Mouse (Mus musculus): ENCODE measurements around the gene Isca2.

Gene Isca2

DNA sequence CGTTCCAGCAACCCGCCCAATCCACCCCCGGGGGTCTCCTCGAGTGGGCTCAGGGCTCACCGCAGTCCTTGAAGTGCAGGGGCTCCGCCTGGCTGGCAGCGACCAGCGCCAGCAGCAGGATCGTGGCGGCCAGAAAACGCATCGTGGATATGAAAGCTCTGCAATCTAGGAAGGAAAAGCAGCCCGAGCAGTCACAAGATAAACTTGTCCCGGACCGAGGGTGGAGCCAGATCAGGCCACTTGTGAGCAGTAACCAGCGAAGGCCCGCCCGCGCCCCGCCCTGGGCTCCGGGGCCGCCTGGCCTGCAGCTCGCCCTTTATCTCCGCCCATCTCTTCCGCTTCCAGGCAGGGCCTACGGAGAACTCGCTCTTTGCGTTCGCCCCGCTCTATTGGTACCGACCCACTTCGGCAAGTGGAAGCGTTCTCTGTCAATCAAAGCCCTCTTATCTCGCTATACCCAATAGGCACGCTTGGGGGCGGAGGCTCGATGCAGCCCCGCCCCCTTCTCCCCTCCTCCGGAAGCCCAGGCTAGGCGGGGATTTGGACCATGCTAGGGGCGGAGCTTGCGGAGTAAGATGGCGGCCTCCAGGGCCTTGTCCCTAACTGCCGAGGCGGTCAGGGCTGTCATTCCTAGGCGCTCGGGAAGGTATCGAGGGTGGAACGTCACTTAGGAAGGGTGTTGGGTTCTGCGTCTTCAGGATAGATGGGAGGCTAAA is at the start of gene Isca2, which contains the start of gene Npc2:
Isca2 (plus strand) TSS at position 526 of the 716 bp plus-strand sequence.
Npc2 (minus strand) TSS at position 427 of the 716 bp plus-strand sequence.
- DNase-seq, result peak; percentile 97 to 100

- DNase-seq, result no peak
Observed at GRCm38 (mm10) chr12:84726391-84726790, 46.7 kb upstream of the Isca2 start.

DNA sequence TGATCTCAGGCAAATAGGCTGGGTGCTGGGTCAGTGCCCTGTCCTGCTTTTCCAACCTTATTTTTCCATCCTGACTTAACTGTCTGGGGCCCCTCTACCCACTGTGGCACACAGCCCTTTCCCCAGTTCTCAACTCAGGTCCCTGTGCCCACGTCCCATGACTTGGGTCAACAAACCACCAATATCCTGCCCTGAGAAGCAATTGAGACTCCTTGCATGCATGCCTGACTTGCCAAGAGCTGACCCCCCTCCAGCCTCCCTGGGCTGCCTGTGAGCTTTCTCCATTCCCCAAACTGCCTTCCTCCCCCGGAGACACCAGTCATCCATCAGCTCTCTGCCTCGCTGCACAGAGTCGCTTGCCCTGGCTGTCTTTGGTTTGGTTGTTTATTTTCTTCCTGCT is 46.1 kb upstream of the Isca2 start:
- no peak for DNase-seq

- no peak for DNase-seq
Observed at GRCm38 (mm10) chr12:84727434-84727833, 45.6 kb upstream of the Isca2 start.

- no peak for DNase-seq
Observed at GRCm38 (mm10) chr12:84728421-84728820, 44.6 kb upstream of the Isca2 start.

GRCm38 (mm10) chr12:84733366-84733765 is 39.7 kb upstream of the Isca2 start:
- DNase-seq, result no peak

- DNase-seq, result no peak
Observed at GRCm38 (mm10) chr12:84743496-84743895, 29.6 kb upstream of the Isca2 start.

DNA sequence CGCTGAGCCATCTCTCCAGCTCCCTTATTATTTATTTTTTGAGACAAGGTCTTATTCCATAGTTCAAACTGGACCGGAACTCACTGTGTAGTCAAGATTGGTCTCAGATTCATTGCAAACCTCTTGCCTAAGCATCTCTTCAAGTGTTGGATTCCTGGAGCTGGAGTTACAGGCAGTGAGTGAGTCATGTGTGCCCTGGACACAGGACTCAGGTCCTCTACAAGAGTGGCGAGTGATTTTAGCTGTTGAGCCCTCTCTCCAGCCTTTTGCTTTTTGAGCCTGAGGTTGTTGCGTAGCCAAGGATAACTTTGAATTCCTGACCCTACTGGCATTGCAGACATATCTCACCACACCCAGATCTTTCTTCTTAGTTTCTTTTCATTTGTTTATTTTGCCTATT is 27.4 kb upstream of the Isca2 start:
- no peak for DNase-seq

- no peak for DNase-seq
Observed at GRCm38 (mm10) chr12:84748134-84748533, 24.9 kb upstream of the Isca2 start.

DNA sequence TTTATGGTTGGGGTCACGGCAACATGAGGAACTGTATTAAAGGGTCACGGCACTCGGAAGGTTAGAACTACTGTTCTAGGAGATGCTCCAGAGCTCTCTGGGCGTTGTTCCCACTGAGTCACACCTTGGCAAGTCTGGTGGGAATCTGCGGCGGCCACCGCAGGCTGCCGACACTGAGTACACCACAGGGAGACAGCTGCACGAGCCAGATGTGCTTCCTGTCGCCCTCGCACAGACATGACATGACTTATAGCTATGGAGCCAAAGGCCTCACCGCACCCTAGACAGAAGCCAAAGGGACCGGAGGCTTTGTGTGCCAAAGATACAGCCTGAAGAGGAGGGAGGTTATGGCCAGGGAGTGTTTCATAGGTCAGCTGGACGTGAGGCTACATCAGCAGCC is 22.4 kb upstream of the Isca2 start:
- DNase-seq, result peak in 1 of 2 experiments; percentile 41

- DNase-seq, result no peak
Observed at GRCm38 (mm10) chr12:84752131-84752977, 20.7 kb upstream of the Isca2 start.

DNA sequence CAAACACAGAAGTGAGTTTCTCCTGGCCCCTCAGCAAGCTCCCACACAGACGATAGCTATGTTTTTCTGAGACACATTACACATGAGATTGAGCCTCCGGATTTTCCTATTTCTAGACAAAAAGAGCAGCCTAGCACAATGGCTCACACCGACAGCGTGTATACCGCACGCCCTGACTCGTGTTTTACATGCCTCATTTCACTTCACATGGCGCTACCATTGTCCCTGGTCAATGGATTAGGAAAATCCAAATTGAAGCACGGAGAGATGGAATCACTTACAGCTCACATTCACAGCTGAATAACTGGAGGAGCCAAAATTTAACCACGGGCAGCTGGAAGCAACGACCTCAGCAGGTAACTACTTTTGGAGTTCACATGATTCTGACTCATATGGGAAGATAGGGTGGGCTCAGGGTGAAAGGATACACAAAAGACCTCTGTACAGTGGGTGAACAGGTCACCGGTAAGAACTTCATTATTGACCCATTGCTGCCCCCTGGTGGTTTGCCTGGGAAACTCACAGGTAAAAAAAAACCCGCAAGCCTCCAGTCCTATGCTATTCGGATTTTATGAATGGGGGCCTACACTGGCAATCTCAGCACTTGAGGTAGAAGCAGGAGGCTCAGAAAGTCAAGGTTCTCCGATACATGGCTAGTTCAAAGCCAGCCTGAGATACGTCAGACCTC is 17.9 kb upstream of the Isca2 start:
- peak in 1 of 2 experiments; percentile 74 for DNase-seq

DNA sequence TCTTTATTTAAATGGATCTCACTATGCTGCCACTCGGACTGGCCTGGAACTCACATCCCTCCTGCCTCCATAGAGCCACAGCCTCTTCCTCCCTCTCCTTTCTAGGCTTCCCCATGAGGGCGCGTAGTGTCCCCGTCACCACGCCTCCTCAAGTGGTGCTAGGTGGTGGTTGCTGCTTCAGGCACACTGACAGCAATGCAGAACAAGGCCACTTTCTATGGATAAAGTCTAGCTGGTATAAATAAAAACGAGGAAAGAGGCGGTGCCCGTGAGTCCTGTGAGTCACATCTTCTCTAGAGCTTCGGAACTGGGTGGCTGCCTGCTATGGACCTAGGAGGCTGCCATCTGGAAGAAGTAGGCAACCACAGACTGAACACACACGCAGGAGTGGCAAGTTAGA is 17.0 kb upstream of the Isca2 start:
- DNase-seq, result no peak

DNA sequence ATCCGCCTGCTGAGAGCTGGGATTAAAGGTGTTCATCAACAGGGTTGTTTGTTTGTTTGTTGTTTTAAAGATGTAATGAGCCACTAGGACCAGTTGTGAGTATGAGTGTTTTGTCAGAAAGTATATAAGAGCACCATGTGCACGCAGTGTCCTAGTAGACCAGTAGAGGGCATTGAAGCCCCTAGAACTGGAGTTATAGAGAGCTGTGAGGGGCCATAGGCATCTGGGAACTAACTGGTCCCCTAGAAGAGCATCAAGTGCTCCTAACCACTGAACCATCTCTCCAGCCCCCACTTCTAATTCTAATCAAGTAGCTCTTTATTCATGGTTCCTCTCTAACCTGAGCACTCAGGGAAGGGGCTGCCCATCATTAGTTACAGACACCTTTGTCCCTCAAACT is 14.0 kb upstream of the Isca2 start:
- no peak for DNase-seq

DNA sequence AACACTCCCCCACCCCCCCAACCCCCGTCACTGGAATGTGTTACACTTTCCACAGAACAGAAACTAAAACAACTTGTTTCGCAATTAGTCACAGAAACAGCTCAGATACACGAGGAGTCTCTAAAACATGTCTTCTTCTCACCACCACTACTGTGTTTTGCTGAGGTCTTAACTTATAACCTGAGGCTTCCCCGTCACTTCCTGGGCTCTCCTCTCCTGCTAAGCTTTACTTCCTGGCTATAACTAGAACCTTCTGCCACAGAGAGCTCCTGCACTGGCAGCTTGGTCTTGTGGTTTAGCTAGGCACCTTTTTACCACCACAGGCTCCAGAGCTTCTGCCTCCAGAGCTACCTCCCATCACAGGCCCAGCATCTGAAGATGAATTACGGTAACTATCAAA is 10.5 kb upstream of the Isca2 start:
- no peak for DNase-seq

GRCm38 (mm10) chr12:84763577-84764218 is 9.4 kb upstream of the Isca2 start:
- DNase-seq, result peak; percentile 52 to 76

GRCm38 (mm10) chr12:84764756-84765155 is 8.3 kb upstream of the Isca2 start:
- DNase-seq, result no peak

GRCm38 (mm10) chr12:84765506-84765905 is 7.5 kb upstream of the Isca2 start:
- DNase-seq, result no peak

- no peak for DNase-seq
Observed at GRCm38 (mm10) chr12:84766113-84766735, 6.8 kb upstream of the Isca2 start.

DNA sequence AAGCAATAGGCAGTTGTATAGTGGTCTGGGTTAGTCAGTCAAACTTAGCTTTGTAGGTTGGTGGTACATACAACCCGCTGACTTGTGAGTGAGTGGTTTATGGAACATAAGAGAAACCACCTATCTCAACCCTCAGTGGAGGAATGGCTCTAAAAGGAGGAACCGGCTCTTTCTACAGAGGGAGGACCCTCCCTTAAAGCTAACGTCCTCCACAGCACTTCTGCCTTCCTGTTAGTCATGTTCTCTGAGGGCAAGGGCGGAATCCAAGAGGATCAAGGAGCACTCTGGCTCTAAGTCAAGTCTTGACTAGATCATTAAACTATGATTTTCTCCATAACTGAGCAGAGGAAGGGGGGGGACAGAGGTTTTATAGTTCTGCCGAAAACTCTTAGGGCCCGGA is 5.5 kb upstream of the Isca2 start:
- no peak for DNase-seq

DNA sequence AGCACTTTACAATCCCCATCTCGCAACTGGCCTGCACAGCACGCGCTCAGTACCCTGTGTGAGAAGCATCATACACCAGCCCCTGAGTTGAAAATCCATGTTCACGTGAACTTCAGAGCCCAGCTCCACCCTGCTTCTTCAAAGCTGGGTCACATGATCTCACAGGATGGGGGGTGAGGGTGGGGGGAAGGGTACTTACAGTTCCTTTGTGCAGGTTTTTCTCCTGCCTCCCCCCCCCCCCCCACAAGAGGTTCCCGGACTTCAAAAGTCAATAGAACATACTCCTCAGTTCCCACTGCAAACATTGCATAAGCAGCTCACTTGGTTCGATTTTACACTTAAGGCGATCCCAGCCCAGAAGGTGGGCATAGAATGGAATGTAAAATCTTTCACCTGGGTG is 3.4 kb upstream of the Isca2 start:
- peak in 1 of 2 experiments; percentile 56 for DNase-seq

DNA sequence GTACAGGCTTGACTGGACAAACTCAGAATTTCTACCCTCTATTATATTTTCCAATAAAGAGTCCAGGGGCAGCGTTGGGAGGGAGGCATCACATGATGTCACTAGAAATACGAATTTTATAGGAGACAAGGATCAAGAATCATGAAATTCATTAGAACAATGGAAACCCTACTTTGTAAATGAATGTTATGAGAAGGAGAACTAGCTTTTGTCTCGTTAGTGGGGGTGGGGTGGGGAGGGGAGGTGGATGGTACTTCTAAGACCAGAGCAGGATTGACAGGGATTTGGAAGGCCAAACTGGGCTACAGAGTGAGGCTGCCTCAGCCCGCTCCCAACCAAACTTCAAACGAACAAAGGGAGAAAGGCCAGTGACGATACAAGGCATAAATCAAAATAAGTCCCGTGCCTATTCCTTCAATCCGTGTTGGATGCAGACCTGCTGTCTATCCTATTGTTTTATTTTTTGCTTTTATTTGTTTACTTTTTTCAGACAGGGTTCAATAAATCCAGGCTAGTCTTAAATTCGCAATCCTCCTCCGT is 1.0 kb upstream of the Isca2 start:
- DNase-seq, result no peak

Measured in lung, postnatal 4 days (tissue).